Mouse (Mus musculus) left cerebral cortex, adult 11 months (tissue): Measurements from ENCODE around the gene Cep70.

Source experiments
- DNase-seq: peaks from one replicate; pipeline ENCODE4 v3.0.0; 2022; ENCODE audit warnings: low spot score

The Cep70 gene

DNA sequence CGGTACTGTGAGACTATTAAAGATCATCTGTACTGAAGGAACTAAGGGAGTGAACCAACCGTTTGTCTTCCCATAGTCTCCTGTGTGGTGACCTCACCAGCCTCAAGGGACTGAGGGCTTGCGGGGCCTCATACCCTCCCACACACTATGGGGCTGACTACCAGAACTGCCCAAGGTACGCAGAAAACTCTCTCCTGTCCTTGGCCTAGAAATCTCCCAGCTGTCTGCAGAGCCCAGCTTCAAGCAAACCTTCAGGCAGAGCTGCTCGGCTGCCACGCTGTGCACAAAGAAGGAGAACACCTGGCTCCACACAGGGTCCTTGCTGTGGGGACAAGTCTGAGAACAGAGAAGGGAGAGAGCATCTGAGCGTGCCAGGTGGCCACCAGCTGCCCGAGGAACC lies 76.8 kb downstream of the Cep70 start:
- DNase-seq: no peak

DNA sequence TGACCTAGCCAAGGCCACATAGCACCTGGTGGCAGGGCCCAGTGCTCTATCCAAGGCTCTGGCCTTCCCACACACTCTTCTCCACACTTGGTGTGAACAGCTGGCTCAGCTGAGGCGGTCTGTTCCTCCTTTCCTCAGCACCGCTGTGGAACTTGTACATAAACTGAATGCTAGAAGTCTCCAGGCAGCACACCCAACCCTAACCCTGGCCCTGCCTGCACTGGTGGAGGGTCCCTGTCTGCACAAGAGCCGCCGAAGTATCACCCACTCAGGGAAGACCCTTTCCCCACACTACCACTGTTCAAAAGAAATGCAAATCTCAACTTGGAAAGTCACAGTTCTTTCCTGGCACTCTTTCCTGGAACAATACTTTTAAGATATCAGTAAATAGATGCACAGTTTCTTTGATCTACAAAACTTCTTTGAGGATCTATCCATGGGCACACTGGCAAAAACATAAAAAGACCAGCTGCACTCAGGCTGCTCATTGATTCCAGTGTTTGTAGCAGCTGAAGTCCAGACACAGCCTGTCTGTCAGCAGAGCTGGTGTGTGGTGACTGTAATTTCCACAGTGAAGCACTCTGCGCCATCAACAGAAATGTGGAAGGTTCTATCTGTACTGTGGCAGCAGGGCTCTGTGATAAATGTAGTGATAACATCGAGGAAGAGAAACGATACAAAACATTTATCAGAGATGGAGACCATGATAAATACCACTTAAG lies 82.2 kb downstream of the Cep70 start:
- DNase-seq: no peak

DNA sequence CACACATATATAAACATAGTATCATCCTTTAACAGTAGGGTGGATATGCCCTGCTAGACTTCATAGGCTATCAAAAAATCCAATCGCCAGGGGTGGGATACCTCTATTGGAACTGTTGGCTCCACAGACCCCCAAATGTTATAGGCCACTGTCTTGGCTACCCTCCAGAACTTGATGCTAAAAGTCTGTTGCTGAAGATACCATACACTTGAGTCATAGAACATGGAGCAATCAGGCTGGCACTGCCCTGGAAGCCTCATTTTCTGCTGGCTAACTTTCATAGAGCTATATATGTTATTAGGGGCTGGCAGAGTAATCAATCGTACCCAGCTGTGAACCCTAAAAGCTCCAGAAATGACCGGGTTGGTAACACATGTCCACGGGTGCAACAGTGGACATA lies 82.8 kb downstream of the Cep70 start:
- no peak for DNase-seq

DNA sequence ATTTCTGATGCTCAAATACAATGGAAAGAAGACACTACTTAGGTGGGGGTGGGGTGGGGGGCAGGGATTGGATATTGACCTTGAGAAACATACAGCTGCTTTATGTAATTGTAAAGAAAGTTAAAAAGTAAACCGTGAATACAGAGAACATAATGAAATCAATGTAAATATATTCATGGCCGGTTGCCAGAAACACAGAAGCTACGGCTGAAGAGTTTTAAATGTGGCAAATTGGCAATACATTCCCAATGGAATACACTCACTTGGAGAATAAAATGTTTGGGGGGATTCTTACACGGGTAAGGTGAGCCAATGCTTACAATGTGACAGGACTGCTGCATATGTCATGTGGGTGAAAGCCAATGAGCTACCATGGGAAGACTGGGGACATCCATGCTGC lies 83.7 kb downstream of the Cep70 start:
- DNase-seq: no peak

DNA sequence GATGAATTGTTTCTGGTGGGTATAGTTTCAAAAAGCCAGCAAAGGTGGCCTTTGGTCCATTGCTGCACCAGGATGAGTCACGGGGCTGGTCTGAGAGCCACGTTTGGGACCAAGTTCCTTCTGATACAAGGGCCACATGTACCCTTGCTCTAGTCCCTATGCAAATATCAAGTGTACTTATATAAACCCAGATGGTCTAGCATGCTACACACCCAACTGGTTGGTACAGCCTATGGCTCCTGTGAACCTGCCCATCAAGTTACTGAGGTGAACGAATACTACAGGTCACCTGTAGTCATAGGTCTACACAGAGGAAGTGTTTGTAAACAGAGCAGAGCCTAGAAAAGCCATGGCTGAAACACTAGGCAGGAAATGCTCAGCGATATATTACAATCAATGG lies 93.4 kb downstream of the Cep70 start:
- no peak for DNase-seq

DNA sequence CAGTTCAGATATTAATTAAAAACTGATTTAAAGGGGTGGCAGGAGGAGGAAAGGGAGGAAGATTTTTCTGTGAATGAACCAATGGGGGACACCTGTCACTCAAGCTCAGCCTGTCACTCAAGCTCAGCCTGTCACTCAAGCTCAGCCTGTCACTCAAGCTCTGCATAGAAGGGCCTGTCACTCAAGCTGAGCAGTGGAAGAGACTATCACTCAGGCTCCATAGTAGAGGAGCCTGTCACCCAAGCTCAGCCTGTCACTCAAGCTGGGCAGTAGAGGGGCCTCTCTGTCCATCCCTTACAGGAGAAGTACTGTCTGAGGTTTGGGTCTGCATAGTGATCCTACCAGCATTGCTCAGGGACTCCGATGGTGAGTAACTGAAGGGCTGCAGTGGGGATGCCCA lies 95.1 kb downstream of the Cep70 start:
- no peak for DNase-seq

DNA sequence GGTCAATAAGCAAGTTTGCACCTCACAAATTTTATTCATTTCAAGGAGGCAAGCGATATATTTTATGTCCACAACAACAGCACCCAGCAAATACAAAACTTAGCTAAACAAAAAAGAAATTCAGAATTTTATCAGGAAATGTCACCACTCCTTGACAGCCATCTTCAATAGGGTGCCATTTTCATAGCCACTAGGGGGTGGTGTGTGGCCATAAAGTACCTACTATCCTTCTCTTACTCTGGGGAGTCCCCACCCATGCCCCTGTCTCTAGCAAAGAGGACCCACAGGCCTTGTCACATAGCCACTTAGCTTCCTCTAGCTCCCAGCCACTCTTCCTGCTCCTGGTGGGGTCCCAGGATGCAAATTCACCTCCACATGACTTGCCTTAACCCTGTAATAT lies 96.0 kb downstream of the Cep70 start:
- DNase-seq: no peak

DNA sequence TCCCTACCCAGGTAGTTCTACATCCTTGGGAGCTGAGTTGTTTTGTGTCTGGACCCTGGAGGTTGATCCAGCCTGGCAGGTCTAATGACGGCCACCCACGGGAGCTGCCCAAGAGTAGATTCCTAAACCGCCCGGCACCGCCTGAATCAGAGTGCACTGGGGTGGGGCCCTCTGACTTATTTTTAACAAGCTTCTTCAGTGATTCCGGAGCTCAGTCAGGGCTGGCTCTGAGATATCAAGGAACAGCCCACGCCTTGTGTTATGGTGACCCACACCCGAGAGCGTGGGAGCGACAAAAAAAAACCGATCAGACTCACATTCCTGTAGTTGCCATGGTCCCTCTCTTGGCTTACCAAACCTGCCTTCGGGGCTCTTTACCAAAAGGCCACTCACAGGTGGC lies 97.0 kb downstream of the Cep70 start:
- no peak for DNase-seq

DNA sequence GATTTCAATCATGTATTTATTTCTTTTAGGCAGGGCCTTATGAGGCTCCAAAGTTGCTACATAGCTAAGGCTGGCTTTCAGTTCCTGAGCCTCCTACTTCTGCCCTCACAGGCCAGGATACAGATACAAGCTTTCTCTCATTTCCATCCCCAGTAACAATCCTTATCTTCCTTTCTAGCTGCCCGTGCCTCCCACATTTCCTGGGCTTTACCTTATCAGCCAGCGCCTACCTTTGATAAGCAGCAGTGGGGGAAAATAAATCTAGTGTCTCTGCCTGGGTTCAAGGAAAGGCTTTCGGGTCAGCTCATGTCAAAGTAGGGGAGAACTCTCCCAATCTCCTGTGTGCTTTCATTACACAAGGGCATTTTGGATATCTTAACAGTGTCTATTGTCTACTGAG lies 98.4 kb downstream of the Cep70 start:
- no peak for DNase-seq

DNA sequence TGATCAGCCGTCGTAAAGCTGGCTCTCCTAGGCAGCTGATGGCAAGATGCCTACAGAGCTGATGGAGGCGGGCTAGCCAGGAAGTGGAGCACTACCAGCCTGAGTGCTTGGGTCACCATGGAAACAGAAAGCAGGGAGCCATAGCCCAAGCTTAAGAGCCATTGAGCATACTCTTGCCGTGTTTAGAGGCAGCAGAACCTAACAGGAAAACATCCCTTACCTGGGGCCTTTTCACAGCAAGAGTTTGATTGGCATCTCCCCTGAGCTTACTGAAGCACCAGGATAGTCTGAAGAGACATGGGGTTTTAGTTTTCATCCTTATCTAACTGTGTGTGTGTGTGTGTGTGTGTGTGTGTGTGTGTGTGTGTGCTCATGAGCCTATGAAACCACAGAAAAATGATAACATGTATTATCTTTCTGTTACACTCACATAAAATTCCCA lies 102.2 kb downstream of the Cep70 start:
- peak; percentile 47 for DNase-seq
